Mouse (Mus musculus) large intestine, adult 2 months (tissue): ENCODE measurements around the gene Spsb4. TPM values are rescaled to one million over a fixed set of nuclear protein-coding genes. Genes with fewer than 3 reads are reported as not detected.

ENCODE experiments used
- DNase-seq: peaks from one replicate; pipeline ENCODE4 v3.0.0-alpha.2; 2012; ENCODE audit warnings: low read depth, low spot score
- WGBS: fragments of 180-500 bp; shearing (Covaris S2); methylation state at CpG from one replicate; pipeline ENCODE4 v1.1.7; 2018; 5-methylcytosine and 5-hydroxymethylcytosine counted together
- polyA plus RNA-seq: library from polyadenylated mRNA; depleted of rRNA; stranded (reverse); fragments of >200 nt; gene quantifications from 2 replicates; pipeline ENCODE4 v1.2.3, GENCODE M21; 2012; rRNA removed

Gene Spsb4
- polyA plus RNA-seq: 0.49 and 0.77 TPM in 2 replicates

- DNase-seq: no peak
- WGBS: under 1% methylated on average over 47 of the region's 47 CpGs
These were observed at the start of gene Spsb4 for GRCm38 (mm10) chr9:97018677-97019147. TSS of gene Spsb4 (minus strand) at chr9:97018843.

- 91% methylated on average over 6 of the region's 6 CpGs for WGBS
- no peak for DNase-seq
These were observed 49.1 kb upstream of the Spsb4 start for GRCm38 (mm10) chr9:97067761-97068160.

- 71% methylated on average over 4 of the region's 4 CpGs for WGBS
- no peak for DNase-seq
These were observed 47.2 kb upstream of the Spsb4 start for GRCm38 (mm10) chr9:97065885-97066284.

GRCm38 (mm10) chr9:97065216-97065615 is 46.6 kb upstream of the Spsb4 start:
- 51% methylated on average over 5 of the region's 5 CpGs for WGBS
- no peak for DNase-seq

- DNase-seq: no peak
- 88% methylated on average over 1 of the region's 1 CpGs for WGBS
These were observed 45.5 kb upstream of the Spsb4 start for GRCm38 (mm10) chr9:97064161-97064560.

- whole genome bisulfite sequencing: 89% methylated on average over 9 of the region's 9 CpGs
- no peak for DNase-seq
These were observed 43.1 kb upstream of the Spsb4 start for GRCm38 (mm10) chr9:97061696-97062095.

GRCm38 (mm10) chr9:97056541-97057338 is 38.1 kb upstream of the Spsb4 start:
- 32% methylated on average over 18 of the region's 18 CpGs for WGBS

GRCm38 (mm10) chr9:97055906-97056305 is 37.3 kb upstream of the Spsb4 start:
- 68% methylated on average over 14 of the region's 14 CpGs for WGBS
- no peak for DNase-seq

More at GRCm38 (mm10) chr9:97056541-97057338, 38.1 kb upstream of the Spsb4 start:
- DNase-seq: no peak

- DNase-seq: no peak
- WGBS: 67% methylated on average over 8 of the region's 8 CpGs
These were observed 32.5 kb upstream of the Spsb4 start for GRCm38 (mm10) chr9:97051176-97051575.

GRCm38 (mm10) chr9:97046240-97046639 is 27.6 kb upstream of the Spsb4 start:
- no peak for DNase-seq
- 72% methylated on average over 4 of the region's 4 CpGs for WGBS

- 74% methylated on average over 8 of the region's 8 CpGs for WGBS
- no peak for DNase-seq
These were observed 23.0 kb upstream of the Spsb4 start for GRCm38 (mm10) chr9:97041633-97042032.

GRCm38 (mm10) chr9:97038010-97038409 is 19.4 kb upstream of the Spsb4 start:
- WGBS: 81% methylated on average over 3 of the region's 3 CpGs
- no peak for DNase-seq

GRCm38 (mm10) chr9:97036656-97037055 is 18.0 kb upstream of the Spsb4 start:
- 91% methylated on average over 7 of the region's 7 CpGs for WGBS
- no peak for DNase-seq

- WGBS: 81% methylated on average over 12 of the region's 12 CpGs
- DNase-seq: no peak
These were observed 8.7 kb upstream of the Spsb4 start for GRCm38 (mm10) chr9:97027361-97027760.

- no peak for DNase-seq
- WGBS: 81% methylated on average over 4 of the region's 4 CpGs
These were observed 7.4 kb upstream of the Spsb4 start for GRCm38 (mm10) chr9:97026006-97026405.

GRCm38 (mm10) chr9:97024451-97024850 is 5.8 kb upstream of the Spsb4 start:
- DNase-seq: no peak
- 94% methylated on average over 7 of the region's 7 CpGs for WGBS

GRCm38 (mm10) chr9:97022948-97023347 is 4.3 kb upstream of the Spsb4 start:
- WGBS: 84% methylated on average over 4 of the region's 4 CpGs
- no peak for DNase-seq

- DNase-seq: no peak
- WGBS: 88% methylated on average over 5 of the region's 5 CpGs
These were observed 3.7 kb upstream of the Spsb4 start for GRCm38 (mm10) chr9:97022371-97022770.

- WGBS: 57% methylated on average over 8 of the region's 8 CpGs
- DNase-seq: no peak
These were observed 1.5 kb upstream of the Spsb4 start for GRCm38 (mm10) chr9:97020152-97020551.

GRCm38 (mm10) chr9:97019686-97020085 is 1.0 kb upstream of the Spsb4 start:
- no peak for DNase-seq
- 39% methylated on average over 2 of the region's 2 CpGs for WGBS

GRCm38 (mm10) chr9:97019231-97019630 is 588 bp upstream of the Spsb4 start:
- 7% methylated on average over 11 of the region's 11 CpGs for WGBS
- DNase-seq: no peak
